Mouse (Mus musculus) E14TG2a.4 (cell line): ENCODE data around the gene Prnd.

ENCODE experiments used
- CTCF ChIP-seq: conservative IDR thresholded peaks from 2 replicates; pipeline ENCODE4 v1.5.1; 2014; ENCODE audit warnings: low read length
- POU5F1 ChIP-seq: IDR thresholded peaks from 2 replicates; pipeline ENCODE4 v1.6.1; 2014; ENCODE audit warnings: low read length, borderline replicate concordance

- TF ChIP-seq CTCF (no peak), POU5F1 (no peak)
Observed at GRCm38 (mm10) chr2:131980866-131981265, 30.2 kb downstream of the Prnd start.
